Mouse (Mus musculus) v-Abl transformed pro-B cells (cell line): ENCODE results near the gene Tiam1.

Source experiments
- in situ Hi-C, 2 experiments: fragments of 400-800 bp; cut with MboI; formaldehyde crosslinking; loops; one replicate each; pipeline ENCODE4 v1.15.1; 2025; ENCODE audit not compliant: unreplicated experiment in 2 of 2

Gene Tiam1

DNA sequence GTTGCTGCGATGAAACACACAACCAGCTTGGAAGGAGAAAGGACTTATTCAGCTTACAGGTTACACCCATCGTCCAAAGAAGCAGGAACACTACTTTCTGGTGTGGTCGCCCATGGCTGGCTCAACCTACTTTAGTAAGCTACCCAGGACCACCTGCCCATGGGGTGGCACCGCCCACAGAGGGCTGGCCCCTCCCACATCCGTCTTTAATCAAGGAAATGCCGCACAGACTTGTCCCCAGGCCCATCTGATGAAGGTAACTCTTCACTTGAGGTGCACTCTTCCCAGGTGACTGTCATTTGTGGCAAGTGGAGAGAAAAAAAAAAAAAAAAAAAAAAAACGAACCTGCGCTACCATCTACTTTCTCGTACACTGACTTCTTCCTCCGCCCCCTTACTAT, 381.0 kb downstream of the Tiam1 start:
- in situ Hi-C loops: no loop called here

DNA sequence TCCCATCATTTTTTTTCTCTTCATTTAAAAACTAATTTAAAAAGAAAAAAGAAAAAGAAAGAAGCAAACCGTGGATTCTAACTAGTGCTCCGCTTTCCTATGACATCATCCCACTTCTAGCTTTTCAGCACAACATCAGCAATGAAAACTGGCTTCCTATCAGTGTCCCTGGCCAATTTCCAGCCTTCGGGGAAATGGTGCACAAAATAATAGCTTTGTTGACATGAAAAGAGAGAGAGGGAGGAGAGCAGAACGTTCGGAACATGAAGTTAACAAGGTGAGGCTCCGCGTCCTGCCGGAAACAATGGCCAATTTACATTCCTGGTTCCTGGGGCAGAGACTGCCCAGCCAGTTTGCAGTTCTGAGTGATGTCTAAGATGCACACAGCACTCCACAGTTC, 381.5 kb downstream of the Tiam1 start:
- in situ Hi-C loops: no loop called here

- in situ Hi-C loops: no loop called here
Measured at GRCm38 (mm10) chr16:89757384-89757783, 386.2 kb downstream of the Tiam1 start.

DNA sequence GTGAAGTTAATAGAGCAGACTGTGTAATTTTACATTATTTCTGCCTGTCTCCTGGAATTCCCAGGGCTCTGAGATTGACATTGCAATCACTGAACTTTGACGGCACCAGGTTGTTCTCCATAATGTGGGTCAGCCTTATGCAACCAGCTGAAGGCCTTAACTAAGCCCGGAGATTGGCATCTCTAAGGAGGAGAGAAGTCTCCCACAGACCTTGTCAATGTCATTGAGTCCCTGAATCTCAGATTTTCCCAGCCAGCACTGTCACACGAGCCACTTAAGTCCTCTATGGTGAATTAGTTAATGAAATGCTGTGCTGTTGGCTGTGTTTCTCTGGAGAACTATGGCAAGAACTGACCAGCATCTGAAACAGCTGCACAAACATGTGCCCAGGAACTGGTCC, 388.9 kb downstream of the Tiam1 start:
- in situ Hi-C loops: no loop called here

DNA sequence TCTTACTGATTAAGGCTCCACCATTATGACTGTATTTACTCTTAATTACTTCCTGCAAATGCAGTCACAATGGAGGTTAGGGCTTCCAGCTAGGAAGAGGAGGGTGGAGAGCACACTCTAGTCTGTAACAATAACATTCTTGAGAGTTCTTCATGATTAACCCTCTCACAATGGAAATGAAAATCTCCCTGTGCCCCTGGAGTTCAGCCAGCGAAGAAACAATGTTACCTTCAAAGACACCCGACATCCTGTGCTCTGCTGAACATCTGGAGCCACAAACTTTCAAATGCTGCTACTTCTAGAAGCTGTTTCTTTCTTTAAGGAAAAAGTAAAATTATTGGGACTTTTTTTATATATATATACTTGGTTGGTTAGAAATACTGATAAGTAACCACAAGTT, 395.7 kb downstream of the Tiam1 start:
- in situ Hi-C loops: no loop called here

GRCm38 (mm10) chr16:89739559-89739958, 404.0 kb downstream of the Tiam1 start:
- in situ Hi-C loops: no loop called here

- in situ Hi-C loops: no loop called here
Measured at GRCm38 (mm10) chr16:89738963-89739362, 404.6 kb downstream of the Tiam1 start.
